Mouse (Mus musculus) G1E (cell line): Measurements from ENCODE around the gene Dnase2a.

ENCODE experiments used
- CTCF ChIP-seq: IDR thresholded peaks from 2 replicates; pipeline ENCODE4 v1.5.1; 2012; ENCODE audit warnings: low read depth, low read length, inconsistent platforms, mixed read lengths
- GATA2 ChIP-seq: IDR thresholded peaks from 2 replicates; pipeline ENCODE4 v1.6.1; 2012; ENCODE audit warnings: low read depth, low read length, inconsistent platforms, borderline replicate concordance
- POLR2AphosphoS5 ChIP-seq: IDR thresholded peaks from 2 replicates; pipeline ENCODE4 v1.6.1; 2012; ENCODE audit warnings: low read depth, low read length, inconsistent platforms; ENCODE audit not compliant: insufficient replicate concordance
- TAL1 ChIP-seq: conservative IDR thresholded peaks from 2 replicates; pipeline ENCODE4 v1.6.1; 2012; ENCODE audit warnings: low read depth, low read length, inconsistent platforms, mixed read lengths

- TF ChIP-seq POLR2AphosphoS5 (no peak), TAL1 (no peak), GATA2 (no peak), CTCF (no peak)
These were observed 57.5 kb downstream of the Dnase2a start for GRCm38 (mm10) chr8:84965731-84966291.
